Comparison of ENCODE assay signal across 20 mouse cellular contexts in the genomic region with DNA sequence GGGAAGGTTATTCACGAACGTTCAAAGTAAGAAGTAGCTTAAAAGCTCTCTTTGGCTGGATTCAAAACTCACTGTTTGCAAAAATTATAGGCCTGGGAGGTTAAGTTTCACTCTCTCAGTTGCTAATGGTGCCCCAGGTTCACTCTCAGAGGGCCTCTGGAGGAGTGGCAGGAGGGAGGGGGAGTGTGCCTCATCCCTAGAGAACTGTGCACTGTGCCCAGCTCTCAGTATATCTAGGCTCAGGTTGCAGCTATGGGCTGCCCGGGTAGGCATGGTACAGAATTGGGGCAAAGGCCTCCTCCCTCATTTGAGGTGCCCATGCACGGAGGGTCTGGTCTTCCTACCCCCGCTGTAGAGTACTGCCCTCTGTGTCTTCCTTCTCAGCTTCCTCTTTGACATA.
"Had no signal": no experiment of that assay in that cellular context is flagged by ENCODE, and none has a peak within 500 bp of the region (broad histone marks: within the 10 kb centered on the region; RNA-seq: fewer than 3 reads in every experiment).

No protein-coding gene starts in this region.

- H3K4me3 ChIP-seq: limb, embryonic 12.5 days; limb, embryonic 15.5 days had no signal

- H3K9ac ChIP-seq: limb, embryonic 12.5 days; limb, embryonic 15.5 days; liver, embryonic 14.5 days; liver, postnatal 0 days; lung, embryonic 14.5 days had no signal

- H3K27me3 ChIP-seq: limb, embryonic 12.5 days; limb, embryonic 15.5 days had no signal

- ATAC-seq: liver, postnatal 0 days; lung, postnatal 0 days had no signal

- H3K27ac ChIP-seq: limb, embryonic 12.5 days; limb, embryonic 15.5 days; liver, embryonic 14.5 days; macrophage; stomach, postnatal 0 days had no signal

- DNase-seq: kidney, adult 2 months; kidney, postnatal 36 days; left cerebral cortex, postnatal 4 days; liver, postnatal 0 days; lung, embryonic 14.5 days; midbrain, embryonic 14.5 days; right cerebral cortex, adult 18-20 months; right cerebral cortex, postnatal 14 days; right cerebral cortex, postnatal 4 days; thymus, adult 2 months; thymus, postnatal 14 days; thymus, postnatal 4 days had no signal

- H3K36me3 ChIP-seq: limb, embryonic 15.5 days had no signal

- H3K9me3 ChIP-seq: limb, embryonic 15.5 days had no signal

- H3K4me2 ChIP-seq: limb, embryonic 12.5 days; limb, embryonic 15.5 days; liver, embryonic 11.5 days; lung, embryonic 14.5 days; midbrain, embryonic 11.5 days had no signal
